Mouse (Mus musculus) liver, adult 2 months (tissue): ENCODE data around the gene Trio.

Source experiments
- CTCF ChIP-seq: fragments of 200-500 bp; IDR thresholded peaks from 2 replicates; pipeline ENCODE4 v1.5.1; 2011; ENCODE audit warnings: low read depth, low read length, control low read depth
- POLR2A ChIP-seq: fragments of 200-500 bp; IDR thresholded peaks from 2 replicates; pipeline ENCODE4 v1.6.1; 2011; ENCODE audit warnings: low read length, control low read depth; ENCODE audit not compliant: insufficient read depth; ENCODE audit errors: extremely low read depth

DNA sequence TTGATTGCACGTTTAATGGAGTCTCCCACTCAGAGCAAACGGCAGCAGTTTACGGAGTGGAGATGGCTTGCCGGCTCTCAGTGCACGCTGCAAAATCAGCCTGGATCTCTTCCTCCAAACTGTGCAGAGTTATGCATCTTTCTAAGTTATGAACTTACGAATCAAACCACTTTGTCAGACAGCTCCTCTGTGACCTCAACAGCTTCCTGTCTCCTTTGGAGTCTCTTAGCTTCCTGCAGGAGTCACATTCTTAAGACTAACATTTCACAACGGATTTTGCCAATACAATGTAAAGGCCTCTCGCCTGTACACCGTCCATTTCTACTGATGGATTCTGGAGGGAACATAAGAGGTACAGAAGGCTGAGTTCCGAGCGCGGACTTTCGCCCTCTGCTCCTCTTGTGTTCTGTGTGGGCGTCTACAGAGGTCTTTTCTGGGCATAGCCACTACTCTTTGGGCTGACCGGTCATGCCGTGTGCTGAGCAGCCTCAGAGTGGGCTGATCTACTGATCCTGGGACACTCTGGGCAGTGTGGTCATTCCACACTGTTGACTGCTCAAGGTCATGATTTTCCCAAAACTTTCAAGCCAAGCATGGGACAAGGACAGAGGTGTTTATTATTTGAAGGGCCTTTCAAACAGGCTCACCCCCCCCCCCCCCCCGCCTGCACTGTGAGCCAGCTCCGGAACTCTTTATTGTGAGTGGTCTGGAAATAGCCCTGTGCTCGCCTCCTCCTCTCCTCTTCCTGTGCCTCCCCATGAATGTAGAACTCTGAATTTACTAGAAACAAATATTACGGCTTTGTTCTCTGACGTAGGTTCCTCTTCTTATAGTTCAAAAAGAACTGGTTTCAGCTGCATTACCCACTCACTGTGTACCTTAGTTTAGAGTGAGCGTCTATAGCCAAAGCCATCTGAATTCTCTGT is 229.4 kb downstream of the Trio start:
- no peak for TF ChIP-seq POLR2A
- no peak for TF ChIP-seq CTCF
